Mouse (Mus musculus) megakaryocyte progenitor cell, adult 5-6 weeks (primary cell): ENCODE results near the gene Oas1h. TPM values are rescaled to one million over a fixed set of nuclear protein-coding genes. Genes with fewer than 3 reads are reported as not detected.
"Not testable (repeated sequence)": the region's sequence is repeated elsewhere in the genome, so short reads cannot be mapped to it uniquely, and the experiment has no call there.

Source experiments
- ATAC-seq: replicated peaks from 2 replicates; pipeline ENCODE4 v1.8.0; 2016; ENCODE audit warnings: mild to moderate bottlenecking, moderate TSS enrichment, inconsistent platforms; ENCODE audit not compliant: poor library complexity
- total RNA-seq, 2 experiments: library from RNA; stranded (forward) in 1 of 2; stranded (reverse) in 1 of 2; fragments of 157-497, 149-512 nt in 1 of 2; fragments of 200-1000 nt in 1 of 2; gene quantifications; 2 replicates each; pipeline versions ENCODE4 v1.2.3 to v1.2.4; 2015 to 2017

Oas1h gene
- total RNA-seq (2015), result not detected in 2 replicates
- total RNA-seq (2017), result not detected in 2 replicates

- no peak for ATAC-seq
Observed at GRCm38 (mm10) chr5:120861121-120861520, at the start of gene Oas1h. TSS of gene Oas1h (plus strand) at chr5:120861421.

GRCm38 (mm10) chr5:120811951-120812819 is 49.0 kb upstream of the Oas1h start, which contains the start of gene Oas1c:
TSS of gene Oas1c (minus strand) at chr5:120812514.
- ATAC-seq, result peak; percentile 91

GRCm38 (mm10) chr5:120813023-120813422 is 48.2 kb upstream of the Oas1h start:
- no peak for ATAC-seq

GRCm38 (mm10) chr5:120815949-120816348 is 45.3 kb upstream of the Oas1h start:
- ATAC-seq, result peak; percentile 64

GRCm38 (mm10) chr5:120818999-120819398 is 42.2 kb upstream of the Oas1h start:
- no peak for ATAC-seq

- ATAC-seq, result peak; percentile 69
Observed at GRCm38 (mm10) chr5:120831031-120831430, 30.2 kb upstream of the Oas1h start.

GRCm38 (mm10) chr5:120833335-120834280 is 27.6 kb upstream of the Oas1h start:
- no peak for ATAC-seq

- peak; percentile 84 for ATAC-seq
Observed at GRCm38 (mm10) chr5:120836731-120837585, 24.3 kb upstream of the Oas1h start.

GRCm38 (mm10) chr5:120844713-120845112 is 16.5 kb upstream of the Oas1h start:
- ATAC-seq, result no peak

- no peak for ATAC-seq
Observed at GRCm38 (mm10) chr5:120847067-120847466, 14.2 kb upstream of the Oas1h start, which contains the start of gene Oas1f. TSS of gene Oas1f (plus strand) at chr5:120847367.

- peak; percentile 72 for ATAC-seq
Observed at GRCm38 (mm10) chr5:120849601-120850136, 11.6 kb upstream of the Oas1h start.

GRCm38 (mm10) chr5:120859241-120859640 is 2.0 kb upstream of the Oas1h start:
- no peak for ATAC-seq

GRCm38 (mm10) chr5:120865336-120865860 is 4.2 kb downstream of the Oas1h start:
- peak; percentile 72 for ATAC-seq

- ATAC-seq, result no peak
Observed at GRCm38 (mm10) chr5:120869436-120870015, 8.3 kb downstream of the Oas1h start.

GRCm38 (mm10) chr5:120870081-120870480 is 8.9 kb downstream of the Oas1h start:
- ATAC-seq, result no peak

GRCm38 (mm10) chr5:120870782-120871181 is 9.6 kb downstream of the Oas1h start:
- no peak for ATAC-seq

GRCm38 (mm10) chr5:120871469-120871868 is 10.2 kb downstream of the Oas1h start:
- ATAC-seq, result no peak

- not testable (repeated sequence) for ATAC-seq
Observed at GRCm38 (mm10) chr5:120876839-120877238, 15.6 kb downstream of the Oas1h start.

GRCm38 (mm10) chr5:120877407-120877806 is 16.2 kb downstream of the Oas1h start:
- not testable (repeated sequence) for ATAC-seq
